ENCODE assay signal across 8 mouse cellular contexts in genomic region chr6:38551989-38552635, GRCm38 (mm10). TPM values are rescaled to one million over a fixed set of nuclear protein-coding genes. Genes with fewer than 3 reads are reported as not detected.
DNase-seq lines count a peak whose midpoint lies in the region; ATAC-seq lines count a peak whose summit lies in the region.

No protein-coding gene starts in this region.

- peak; percentile 99 for DNase-seq in adipocyte (ENCODE audit: low spot score)
- DNase-seq in embryo, embryonic 10 days (ENCODE audit: low spot score) = peak; percentile 99
- DNase-seq in gastrocnemius, postnatal 10 days = peak; percentile 98
- DNase-seq in left cerebral cortex, postnatal 10 days (ENCODE audit: extremely low spot score in 1 of 2, low spot score in 2 of 2) = peak; percentile 97 to 99
- DNase-seq in right cerebral cortex, postnatal 25 days = peak; percentile 97
- peak; percentile 99 for DNase-seq in urinary bladder, postnatal 4 days (ENCODE audit: low spot score in 2 of 2)

- peak; percentile 78 for ATAC-seq in inflammation-experienced regulatory T-cells, adult 6 months
- ATAC-seq in megakaryocyte-erythroid progenitor cell, adult 5-6 weeks (replicated peaks; ENCODE audit: low FRiP score, low TSS enrichment, poor library complexity, severe bottlenecking) = peak; percentile 87

- intact Hi-C loops in left cerebral cortex, postnatal 10 days (cut with DNase I) = no loop called here

RNA-seq across cellular contexts. Expression of gene Luc7l2, which starts 1.0 kb away (rescaled TPM):
- 100 to 1,000 TPM; 113 to 137 TPM for total RNA-seq in gastrocnemius, postnatal 10 days (2021)
- polyA plus RNA-seq in inflammation-experienced regulatory T-cells, adult 6 months (2017; shearing (Covaris generic)) = 100 to 1,000 TPM in 2 of 3 experiments, 10 to 100 TPM in 1; 77.5 to 211 (median 151) TPM
- 100 to 1,000 TPM; 164 to 172 TPM for total RNA-seq in left cerebral cortex, postnatal 10 days (2021)
- total RNA-seq in megakaryocyte-erythroid progenitor cell, adult 5-6 weeks (2014; fragmentation: Nextera tagmentation) = 203 and 217 TPM in 2 replicates
- total RNA-seq in megakaryocyte-erythroid progenitor cell, adult 5-6 weeks (2017) = 248 and 278 TPM in 2 replicates

RNA-seq across cellular contexts. Expression of gene Fmc1, which starts 18.8 kb away (rescaled TPM):
- total RNA-seq in gastrocnemius, postnatal 10 days (2021) = 100 to 1,000 TPM; 104 to 112 TPM
- 10 to 100 TPM; 56.4 to 72.0 (median 58.3) TPM for polyA plus RNA-seq in inflammation-experienced regulatory T-cells, adult 6 months (2017; shearing (Covaris generic))
- 10 to 100 TPM; 53.2 to 61.3 TPM for total RNA-seq in left cerebral cortex, postnatal 10 days (2021)
- 113 and 175 TPM in 2 replicates for total RNA-seq in megakaryocyte-erythroid progenitor cell, adult 5-6 weeks (2014; fragmentation: Nextera tagmentation)
- total RNA-seq in megakaryocyte-erythroid progenitor cell, adult 5-6 weeks (2017) = 34.6 and 43.6 TPM in 2 replicates

Comparison
In these comparisons a context has a peak if more than half of its experiments do, and no peak if none do; other contexts are left out.
1. Peak in every context shown above with its lines: DNase-seq and ATAC-seq.